Mouse (Mus musculus): Measurements from ENCODE around the gene Crybg1. TPM values are rescaled to one million over a fixed set of nuclear protein-coding genes. Genes with fewer than 3 reads are reported as not detected.

Gene Crybg1
- polyA plus RNA-seq, 1 experiment from 2014 or later: 0.83 TPM

- WGBS: 87% methylated on average over 13 of the region's 13 CpGs
Observed at GRCm38 (mm10) chr10:44138137-44138855, 10.4 kb downstream of the Crybg1 start.

GRCm38 (mm10) chr10:44126047-44126446 is 22.6 kb downstream of the Crybg1 start:
- Histone ChIP-seq H3K27ac (replicated peaks) (no peak overlapping the region), H3K4me1 (no peaks in the 10 kb centered on the region), H3K9me3 (no peaks in the 10 kb centered on the region), H3K36me3 (replicated peaks) (no peaks in the 10 kb centered on the region), H3K4me3 (no peak overlapping the region), H3K27me3 (replicated peaks; ENCODE audit: low read depth, poor library complexity, severe bottlenecking) (no peaks in the 10 kb centered on the region)
- 84% methylated on average over 5 of the region's 5 CpGs for WGBS
- no peak for DNase-seq (ENCODE audit: low spot score)

More at GRCm38 (mm10) chr10:44138137-44138855, 10.4 kb downstream of the Crybg1 start:
- Histone ChIP-seq H3K9me3 (no peaks in the 10 kb centered on the region), H3K36me3 (replicated peaks) (no peaks in the 10 kb centered on the region), H3K4me3 (no peak overlapping the region), H3K27ac (replicated peaks) (no peak overlapping the region), H3K27me3 (replicated peaks; ENCODE audit: low read depth, poor library complexity, severe bottlenecking) (no peaks in the 10 kb centered on the region), H3K4me1 (peaks cover 8% of the 10 kb centered on the region)
- DNase-seq (ENCODE audit: low spot score): no peak

- Histone ChIP-seq H3K27me3 (replicated peaks; ENCODE audit: low read depth, poor library complexity, severe bottlenecking) (no peaks in the 10 kb centered on the region), H3K9me3 (no peaks in the 10 kb centered on the region), H3K27ac (replicated peaks) (no peak overlapping the region), H3K4me3 (no peak overlapping the region), H3K4me1 (peaks cover 6% of the 10 kb centered on the region), H3K36me3 (replicated peaks) (no peaks in the 10 kb centered on the region)
- no peak for DNase-seq (ENCODE audit: low spot score)
- 72% methylated on average over 6 of the region's 6 CpGs for WGBS
Observed at GRCm38 (mm10) chr10:44124400-44124933, 24.2 kb downstream of the Crybg1 start.

- H3K9me3 ChIP-seq: no peaks in the 10 kb centered on the region
- WGBS: 47% methylated on average over 4 of the region's 4 CpGs
- peaks cover 13% of the 10 kb centered on the region for H3K4me1 ChIP-seq
- no peak overlapping the region for H3K27ac ChIP-seq (replicated peaks)
- no peak overlapping the region for H3K4me3 ChIP-seq
- no peak for DNase-seq (ENCODE audit: low spot score)
- H3K36me3 ChIP-seq (replicated peaks): no peaks in the 10 kb centered on the region
- H3K27me3 ChIP-seq (replicated peaks; ENCODE audit: low read depth, poor library complexity, severe bottlenecking): no peaks in the 10 kb centered on the region
Observed at GRCm38 (mm10) chr10:44118616-44119015, 30.0 kb downstream of the Crybg1 start.

GRCm38 (mm10) chr10:44116796-44117195 is 31.9 kb downstream of the Crybg1 start:
- Histone ChIP-seq H3K36me3 (replicated peaks) (no peaks in the 10 kb centered on the region), H3K27me3 (replicated peaks; ENCODE audit: low read depth, poor library complexity, severe bottlenecking) (no peaks in the 10 kb centered on the region), H3K4me1 (peaks cover 13% of the 10 kb centered on the region), H3K4me3 (no peak overlapping the region), H3K27ac (replicated peaks) (no peak overlapping the region), H3K9me3 (no peaks in the 10 kb centered on the region)
- 89% methylated on average over 5 of the region's 5 CpGs for WGBS
- DNase-seq (ENCODE audit: low spot score): no peak

- H3K36me3 ChIP-seq (replicated peaks): no peaks in the 10 kb centered on the region
- H3K4me1 ChIP-seq: peaks cover 7% of the 10 kb centered on the region; the same call in 1 of the 2 replicates
- H3K4me3 ChIP-seq: no peak overlapping the region
- no peak overlapping the region for H3K27ac ChIP-seq (replicated peaks)
- no peaks in the 10 kb centered on the region for H3K27me3 ChIP-seq (replicated peaks; ENCODE audit: low read depth, poor library complexity, severe bottlenecking)
- 63% methylated on average over 4 of the region's 4 CpGs for WGBS
- DNase-seq (ENCODE audit: low spot score): no peak
- no peaks in the 10 kb centered on the region for H3K9me3 ChIP-seq
Observed at GRCm38 (mm10) chr10:44114611-44115010, 34.0 kb downstream of the Crybg1 start.

- H3K4me3 ChIP-seq: no peak overlapping the region
Observed at GRCm38 (mm10) chr10:44112005-44112675, 36.5 kb downstream of the Crybg1 start.

GRCm38 (mm10) chr10:44111168-44111567 is 37.5 kb downstream of the Crybg1 start:
- H3K27ac ChIP-seq (replicated peaks): no peak overlapping the region
- H3K4me1 ChIP-seq: peaks cover 7% of the 10 kb centered on the region; the same call in 1 of the 2 replicates
- H3K27me3 ChIP-seq (replicated peaks; ENCODE audit: low read depth, poor library complexity, severe bottlenecking): no peaks in the 10 kb centered on the region
- no peak overlapping the region for H3K4me3 ChIP-seq
- no peaks in the 10 kb centered on the region for H3K36me3 ChIP-seq (replicated peaks)
- no peaks in the 10 kb centered on the region for H3K9me3 ChIP-seq
- no peak for DNase-seq (ENCODE audit: low spot score)
- WGBS: 89% methylated on average over 10 of the region's 10 CpGs

More at GRCm38 (mm10) chr10:44112005-44112675, 36.5 kb downstream of the Crybg1 start:
- no peaks in the 10 kb centered on the region for H3K36me3 ChIP-seq (replicated peaks)
- no peaks in the 10 kb centered on the region for H3K9me3 ChIP-seq
- WGBS: 84% methylated on average over 12 of the region's 12 CpGs
- no peak for DNase-seq (ENCODE audit: low spot score)
- H3K27ac ChIP-seq (replicated peaks): no peak overlapping the region
- H3K4me1 ChIP-seq: peaks cover 7% of the 10 kb centered on the region; the same call in 1 of the 2 replicates
- H3K27me3 ChIP-seq (replicated peaks; ENCODE audit: low read depth, poor library complexity, severe bottlenecking): no peaks in the 10 kb centered on the region

- Histone ChIP-seq H3K4me3 (no peak overlapping the region), H3K9me3 (no peaks in the 10 kb centered on the region), H3K27me3 (replicated peaks; ENCODE audit: low read depth, poor library complexity, severe bottlenecking) (no peaks in the 10 kb centered on the region), H3K4me1 (peaks cover 7% of the 10 kb centered on the region; the same call in 1 of the 2 replicates), H3K27ac (replicated peaks) (no peak overlapping the region), H3K36me3 (replicated peaks) (no peaks in the 10 kb centered on the region)
- DNase-seq (ENCODE audit: low spot score): no peak
Observed at GRCm38 (mm10) chr10:44110460-44110859, 38.2 kb downstream of the Crybg1 start.

GRCm38 (mm10) chr10:44094794-44095193 is 53.9 kb downstream of the Crybg1 start:
- no peaks in the 10 kb centered on the region for H3K27me3 ChIP-seq (replicated peaks; ENCODE audit: low read depth, poor library complexity, severe bottlenecking)
- H3K4me1 ChIP-seq: no peaks in the 10 kb centered on the region
- H3K4me3 ChIP-seq: no peak overlapping the region
- 93% methylated on average over 2 of the region's 2 CpGs for WGBS
- no peak for DNase-seq (ENCODE audit: low spot score)
- no peak overlapping the region for H3K27ac ChIP-seq (replicated peaks)
- H3K36me3 ChIP-seq (replicated peaks): no peaks in the 10 kb centered on the region
- H3K9me3 ChIP-seq: peaks cover 10% of the 10 kb centered on the region

GRCm38 (mm10) chr10:44091757-44092156 is 56.9 kb downstream of the Crybg1 start:
- peaks cover 12% of the 10 kb centered on the region for H3K9me3 ChIP-seq
- no peaks in the 10 kb centered on the region for H3K27me3 ChIP-seq (replicated peaks; ENCODE audit: low read depth, poor library complexity, severe bottlenecking)
- H3K4me3 ChIP-seq: no peak overlapping the region
- no peaks in the 10 kb centered on the region for H3K4me1 ChIP-seq
- no peak for DNase-seq (ENCODE audit: low spot score)
- no peak overlapping the region for H3K27ac ChIP-seq (replicated peaks)
- 93% methylated on average over 2 of the region's 2 CpGs for WGBS
- no peaks in the 10 kb centered on the region for H3K36me3 ChIP-seq (replicated peaks)

GRCm38 (mm10) chr10:44080351-44080750 is 68.3 kb downstream of the Crybg1 start:
- DNase-seq (ENCODE audit: low spot score): no peak
- Histone ChIP-seq H3K27ac (replicated peaks) (no peak overlapping the region), H3K9me3 (no peaks in the 10 kb centered on the region), H3K4me1 (no peaks in the 10 kb centered on the region), H3K36me3 (replicated peaks) (no peaks in the 10 kb centered on the region), H3K4me3 (no peak overlapping the region), H3K27me3 (replicated peaks; ENCODE audit: low read depth, poor library complexity, severe bottlenecking) (no peaks in the 10 kb centered on the region)
- 75% methylated on average over 6 of the region's 6 CpGs for WGBS

Measured in embryonic facial prominence, embryonic 10.5 days (tissue).